Mouse (Mus musculus) CH12.LX (cell line): ENCODE data around the gene Dpp6.

Experiments used
- BHLHE40 ChIP-seq: IDR thresholded peaks from 2 replicates; pipeline ENCODE4 v1.6.1; 2011; ENCODE audit warnings: mild to moderate bottlenecking, low read depth, low read length, improper control_type of control experiment
- CHD2 ChIP-seq: IDR thresholded peaks from 2 replicates; pipeline ENCODE4 v1.6.1; 2011; ENCODE audit warnings: low read length, improper control_type of control experiment
- CTCF ChIP-seq, 2 experiments: IDR thresholded peaks in 1 of 2; conservative IDR thresholded peaks in 1 of 2; 2 replicates each; pipeline ENCODE4 v1.5.1; 2011 to 2012; ENCODE audit warnings: low read depth in 2 of 2, low read length in 2 of 2, improper control_type of control experiment in 1 of 2, inconsistent platforms in 1 of 2, mild to moderate bottlenecking in 1 of 2, moderate library complexity in 1 of 2
- MAX ChIP-seq: IDR thresholded peaks from 2 replicates; pipeline ENCODE4 v1.6.1; 2011; ENCODE audit warnings: low read length, improper control_type of control experiment
- NRF1 ChIP-seq: IDR thresholded peaks from 2 replicates; pipeline ENCODE4 v1.6.1; 2014; ENCODE audit warnings: low read depth, mild to moderate bottlenecking, inconsistent platforms, low read length, improper control_type of control experiment, moderate library complexity
- POLR2A ChIP-seq: IDR thresholded peaks from 2 replicates; pipeline ENCODE4 v1.6.1; 2011; ENCODE audit warnings: low read depth, mild to moderate bottlenecking, improper control_type of control experiment, low read length
- POLR2AphosphoS2 ChIP-seq: IDR thresholded peaks from 2 replicates; pipeline ENCODE4 v1.6.1; 2011; ENCODE audit warnings: low read depth, low read length, improper control_type of control experiment
- SIN3A ChIP-seq: IDR thresholded peaks from 2 replicates; pipeline ENCODE4 v1.6.1; 2012; ENCODE audit warnings: low read length, improper control_type of control experiment, inconsistent platforms
- UBTF ChIP-seq: IDR thresholded peaks from 2 replicates; pipeline ENCODE4 v1.6.1; 2012; ENCODE audit warnings: low read depth, mild to moderate bottlenecking, inconsistent platforms, low read length, improper control_type of control experiment, moderate library complexity
- ZC3H11A ChIP-seq: IDR thresholded peaks from 2 replicates; pipeline ENCODE4 v1.6.1; 2012; ENCODE audit warnings: low read depth, mild to moderate bottlenecking, inconsistent platforms, low read length, improper control_type of control experiment
- ZNF384 ChIP-seq: IDR thresholded peaks from 2 replicates; pipeline ENCODE4 v1.6.1; 2012; ENCODE audit warnings: low read depth, low read length, improper control_type of control experiment, inconsistent platforms

DNA sequence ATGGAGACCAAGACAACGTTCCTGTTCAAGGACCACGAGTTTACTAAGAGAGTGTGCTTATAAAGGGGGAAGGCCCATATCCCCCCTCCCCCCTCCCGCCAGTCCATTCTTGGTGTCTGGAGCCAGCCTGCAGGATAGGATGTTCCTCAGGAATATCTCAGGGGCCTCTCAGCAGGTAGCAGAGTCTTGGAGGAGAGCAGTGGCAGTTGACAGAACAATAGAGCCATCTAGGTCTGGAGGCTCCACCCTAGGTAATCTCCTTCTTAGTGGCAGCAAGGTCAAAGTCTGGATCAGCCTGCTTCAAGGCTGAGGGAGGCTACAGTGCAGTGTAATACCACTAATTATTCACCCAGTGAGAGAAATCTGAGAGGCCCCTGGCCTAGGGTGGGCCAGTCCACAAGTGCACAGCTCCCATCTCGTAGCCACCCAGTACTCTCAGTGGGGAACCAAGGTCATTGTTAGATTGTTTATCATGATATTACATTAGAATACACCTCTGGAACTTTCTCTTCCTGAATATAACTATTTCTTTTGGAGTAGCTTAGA is 604.2 kb downstream of the Dpp6 start:
- TF ChIP-seq ZC3H11A (no peak), CTCF (conservative IDR thresholded peaks at IDR 0.05 in 1 of 2, IDR thresholded peaks at IDR 0.05 in 1 of 2; ENCODE audit: low read depth in 2 of 2, low read length in 2 of 2) (no peak), BHLHE40 (no peak), CHD2 (no peak), POLR2A (no peak), POLR2AphosphoS2 (no peak), ZNF384 (no peak), MAX (no peak), SIN3A (no peak), UBTF (no peak), NRF1 (no peak)
